Mouse (Mus musculus): ENCODE measurements at regions not wholly inside any gene's neighbourhood (a gene's known extent, or its start where the extent isn't known, plus 50 kb on each side); places are given as distances from the start of the nearest gene placed in this dataset.
A peak's percentile ranks its signal among the peaks of the same experiment; 100 is the strongest.

DNA sequence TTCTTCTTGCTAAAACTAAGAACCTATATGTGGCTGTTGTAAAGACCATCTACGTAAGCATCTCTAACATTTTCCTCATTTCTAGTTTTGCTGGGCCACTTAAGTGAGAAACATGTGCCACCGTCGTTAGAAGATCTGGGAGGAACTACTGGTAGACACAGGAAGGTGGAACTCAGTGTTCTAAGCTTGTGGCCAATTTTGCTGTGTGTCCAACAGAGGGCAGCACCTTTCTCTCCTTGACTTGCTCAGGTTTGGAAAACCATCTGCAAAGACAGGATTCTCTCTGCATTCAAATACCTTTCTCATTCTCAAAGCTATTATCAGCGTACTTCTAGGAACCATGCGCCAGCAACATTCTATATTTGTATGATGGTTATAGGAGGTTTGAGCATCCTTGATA lies 69.8 kb upstream of the Rcn1 start:
- TF ChIP-seq CTCF (conservative IDR thresholded peaks at IDR 0.05; ENCODE audit: low read length) (peak; percentile 63), NANOG (IDR thresholded peaks at IDR 0.05; ENCODE audit: borderline replicate concordance, low read length) (no peak), POU5F1 (IDR thresholded peaks at IDR 0.05; ENCODE audit: borderline replicate concordance, low read length) (no peak)

Data from E14TG2a.4 (cell line).